In genomic region chr2:38710304-38711241, GRCm38 (mm10) we compare ENCODE assay signal across 7 mouse cellular contexts. TPM values are rescaled to one million over a fixed set of nuclear protein-coding genes. Genes with fewer than 3 reads are reported as not detected.
A peak's percentile ranks its signal among the peaks of the same experiment; 100 is the strongest.
DNase-seq lines count a peak whose midpoint lies in the region; ATAC-seq lines count a peak whose summit lies in the region.

No protein-coding gene starts in this region.

- H3K9me3 ChIP-seq in forebrain, embryonic 11.5 days (ENCODE audit: control insufficient read depth, low read length), result no peaks in the 10 kb centered on the region
- H3K9me3 ChIP-seq in intestine, embryonic 15.5 days, result no peaks in the 10 kb centered on the region
- no peaks in the 10 kb centered on the region for H3K9me3 ChIP-seq in liver, embryonic 16.5 days (replicated peaks; ENCODE audit: control insufficient read depth, low read length)

- H3K4me1 ChIP-seq in forebrain, embryonic 11.5 days (replicated peaks; ENCODE audit: control insufficient read depth, insufficient read depth, low read length), result peaks cover 15% of the 10 kb centered on the region
- H3K4me1 ChIP-seq in intestine, embryonic 15.5 days (replicated peaks), result peaks cover 26% of the 10 kb centered on the region
- no peaks in the 10 kb centered on the region; the same call in none of the 2 replicates for H3K4me1 ChIP-seq in liver, embryonic 16.5 days (ENCODE audit: control insufficient read depth, low read depth, low read length)

- no peak overlapping the region for H3K27ac ChIP-seq in forebrain, embryonic 11.5 days (ENCODE audit: low read depth, low read length)
- H3K27ac ChIP-seq in intestine, embryonic 15.5 days, result no peak overlapping the region
- H3K27ac ChIP-seq in liver, embryonic 16.5 days (ENCODE audit: low read length), result no peak overlapping the region

- DNase-seq in right cerebral cortex, postnatal 4 days, result peak; percentile 47
- DNase-seq in right cerebral cortex, postnatal 14 days, result no peak
- peak; percentile 72 for DNase-seq in forebrain, embryonic 11.5 days (ENCODE audit: low spot score)
- peak; percentile 24 for DNase-seq in testis, postnatal 14 days (ENCODE audit: low spot score)

- peaks cover 81% of the 10 kb centered on the region for H3K27me3 ChIP-seq in forebrain, embryonic 11.5 days (ENCODE audit: control insufficient read depth, insufficient read depth, low read length)
- H3K27me3 ChIP-seq in intestine, embryonic 15.5 days (replicated peaks), result peaks cover 84% of the 10 kb centered on the region
- H3K27me3 ChIP-seq in liver, embryonic 16.5 days (ENCODE audit: control insufficient read depth, insufficient read depth, low read depth, low read length), result peaks cover 81% of the 10 kb centered on the region

- H3K9ac ChIP-seq in forebrain, embryonic 11.5 days (ENCODE audit: low read length), result no peak overlapping the region
- H3K9ac ChIP-seq in intestine, embryonic 15.5 days, result no peak overlapping the region
- H3K9ac ChIP-seq in liver, embryonic 16.5 days (ENCODE audit: low read depth, low read length), result no peak overlapping the region

- H3K36me3 ChIP-seq in forebrain, embryonic 11.5 days (ENCODE audit: control insufficient read depth, insufficient read depth, low read length), result no peaks in the 10 kb centered on the region
- H3K36me3 ChIP-seq in intestine, embryonic 15.5 days, result no peaks in the 10 kb centered on the region
- H3K36me3 ChIP-seq in liver, embryonic 16.5 days (ENCODE audit: control insufficient read depth, insufficient read depth), result no peaks in the 10 kb centered on the region

- WGBS in forebrain, embryonic 11.5 days, result under 1% methylated on average over 75 of the region's 75 CpGs
- WGBS in intestine, embryonic 15.5 days, result 2% methylated on average over 75 of the region's 75 CpGs
- WGBS in liver, embryonic 16.5 days (ENCODE audit: insufficient replicate concordance), result 1% methylated on average over 75 of the region's 75 CpGs

- peak overlapping the region; percentile 21 for H3K4me3 ChIP-seq in forebrain, embryonic 11.5 days (ENCODE audit: low read depth, low read length)
- peak overlapping the region; percentile 19 for H3K4me3 ChIP-seq in intestine, embryonic 15.5 days (replicated peaks)
- H3K4me3 ChIP-seq in liver, embryonic 16.5 days (ENCODE audit: low read depth, low read length), result peak overlapping the region; percentile 11; the same call in 1 of the 2 replicates

- H3K4me2 ChIP-seq in forebrain, embryonic 11.5 days (ENCODE audit: low read depth, low read length, severe bottlenecking), result peak overlapping the region; percentile 31
- peak overlapping the region; percentile 56 for H3K4me2 ChIP-seq in intestine, embryonic 15.5 days (replicated peaks)
- H3K4me2 ChIP-seq in liver, embryonic 16.5 days (ENCODE audit: low read depth, low read length), result peak overlapping the region; percentile 24; the same call in 1 of the 2 replicates

- ATAC-seq in forebrain, embryonic 11.5 days (replicated peaks; ENCODE audit: low FRiP score), result no peak
- ATAC-seq in intestine, embryonic 15.5 days, result peak; percentile 32
- no peak for ATAC-seq in liver, embryonic 16.5 days (ENCODE audit: low read depth)
- ATAC-seq in megakaryocyte-erythroid progenitor cell, adult 5-6 weeks (replicated peaks; ENCODE audit: low FRiP score, low TSS enrichment, poor library complexity, severe bottlenecking), result no peak

RNA-seq across cellular contexts. Expression of gene Nr5a1, which starts 3.8 kb away (rescaled TPM):
- polyA plus RNA-seq in forebrain, embryonic 11.5 days (2014; fragmentation: Nextera tagmentation; extraction: Ambion mirVana), result 0.27 and 0.40 TPM in 2 replicates
- polyA plus RNA-seq in intestine, embryonic 15.5 days (2015; fragmentation: Nextera tagmentation; extraction: Ambion mirVana), result 0.05 and 1.1 TPM in 2 replicates
- polyA plus RNA-seq in liver, embryonic 16.5 days (2015; fragmentation: Nextera tagmentation; extraction: Ambion mirVana), result 0.11 and 0.22 TPM in 2 replicates
- total RNA-seq in megakaryocyte-erythroid progenitor cell, adult 5-6 weeks (2014; fragmentation: Nextera tagmentation), result not detected in 2 replicates
- not detected in 2 replicates for total RNA-seq in megakaryocyte-erythroid progenitor cell, adult 5-6 weeks (2017)
